Mouse (Mus musculus) thymus, postnatal 10 days (tissue): ENCODE measurements around the gene Gm21992.
"Not testable (repeated sequence)": the region's sequence is repeated elsewhere in the genome, so short reads cannot be mapped to it uniquely, and the experiment has no call there.

Source experiments
- DNase-seq, 2 experiments: peaks; one replicate each; pipeline ENCODE4 v3.0.0; 2021; ENCODE audit warnings: low spot score in 2 of 2

Gene Gm21992

DNA sequence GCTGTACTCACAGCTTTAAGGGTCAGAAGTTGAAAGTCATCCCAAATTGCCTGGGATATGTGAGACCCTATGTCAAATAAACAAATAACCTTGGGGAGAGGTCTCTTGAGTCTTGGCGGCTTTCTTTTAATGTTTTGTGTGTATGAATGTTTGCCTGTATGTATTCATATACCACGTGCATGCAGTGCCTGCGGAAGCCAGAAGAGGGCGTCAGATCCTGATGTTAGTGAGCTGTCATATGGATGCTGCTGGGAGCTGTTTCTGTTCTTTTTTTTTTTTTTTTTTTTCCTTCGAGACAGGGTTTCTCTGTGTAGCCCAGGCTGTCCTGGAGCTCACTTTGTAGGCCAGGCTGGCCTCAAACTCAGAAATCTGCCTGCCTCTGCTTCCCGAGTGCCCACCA is 1.6 kb upstream of the Gm21992 start:
- DNase-seq, result peak; percentile 23 to 25

DNA sequence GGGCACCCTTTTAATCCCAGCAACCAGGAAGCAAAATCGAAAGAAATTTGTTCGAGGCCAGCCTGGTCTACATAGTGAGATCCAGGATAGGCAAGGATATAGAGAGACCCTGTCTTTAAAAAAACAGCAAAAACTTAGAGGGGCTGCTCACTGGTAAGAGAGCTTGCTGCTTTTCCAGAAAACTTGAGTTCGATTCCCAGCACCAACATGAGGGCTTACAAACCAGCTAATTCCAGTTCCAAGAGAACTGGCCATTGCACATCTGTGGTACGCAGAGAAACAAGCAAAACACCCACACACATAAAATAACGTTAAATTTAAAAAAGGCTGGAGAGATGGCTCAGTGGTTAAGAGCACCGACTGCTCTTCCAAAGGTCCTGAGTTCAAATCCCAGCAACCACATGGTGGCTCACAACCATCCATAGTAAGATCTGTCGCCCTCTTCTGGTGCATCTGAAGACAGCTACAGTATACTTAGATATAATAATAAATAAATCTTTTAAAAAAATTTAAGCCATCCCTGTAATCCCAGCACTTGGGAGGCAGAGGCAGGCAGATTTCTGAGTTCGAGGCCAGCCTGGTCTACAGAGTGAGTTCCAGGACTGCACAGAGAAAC is 1.0 kb upstream of the Gm21992 start:
- DNase-seq, result not testable (repeated sequence)

GRCm38 (mm10) chr19:4811909-4812242 is 464 bp upstream of the Gm21992 start:
- DNase-seq, result no peak

GRCm38 (mm10) chr19:4810746-4811062 is 708 bp downstream of the Gm21992 start:
- DNase-seq, result no peak

DNA sequence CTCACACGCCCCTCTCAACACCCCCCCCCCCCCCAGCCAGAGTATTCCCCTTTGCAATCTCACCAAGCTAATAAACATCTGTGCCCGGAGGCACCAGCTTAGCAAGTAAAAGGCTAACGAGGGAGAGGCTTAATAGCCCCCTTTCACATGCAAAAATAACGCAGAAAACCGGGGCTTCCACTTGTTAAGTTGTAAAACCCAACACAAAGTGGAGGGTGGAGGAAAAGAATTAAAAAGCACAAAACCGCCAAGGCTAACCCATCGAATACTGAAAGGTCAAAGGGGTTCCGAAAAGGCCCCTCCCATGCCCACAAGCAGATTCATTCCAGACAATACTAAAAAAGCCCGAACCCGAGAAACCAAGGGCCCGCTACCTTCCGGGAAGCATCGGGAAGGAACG is 1.1 kb downstream of the Gm21992 start:
- DNase-seq, result no peak

GRCm38 (mm10) chr19:4803283-4803682 is 8.1 kb downstream of the Gm21992 start:
- DNase-seq, result no peak

- DNase-seq, result no peak
These were observed 8.7 kb downstream of the Gm21992 start for GRCm38 (mm10) chr19:4802691-4803091.

DNA sequence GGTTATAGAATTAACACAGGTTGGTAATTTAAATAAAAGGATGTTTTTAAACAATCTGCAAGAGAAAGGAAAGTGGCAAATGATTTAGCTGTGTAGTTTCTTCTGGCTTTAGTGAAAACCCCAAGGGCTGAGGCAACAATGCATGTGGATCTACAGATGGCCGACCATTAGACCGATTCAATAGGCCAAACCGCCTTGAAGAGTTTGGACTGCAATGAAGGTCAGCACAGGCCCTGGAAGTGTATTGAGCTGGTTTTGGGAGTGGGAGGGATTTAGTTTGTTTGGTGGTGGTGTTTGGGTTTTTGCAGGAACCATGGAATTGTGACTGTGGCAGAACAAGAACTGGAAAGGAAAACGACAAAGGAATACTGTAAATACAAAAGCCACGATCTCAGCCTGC is 12.3 kb downstream of the Gm21992 start:
- no peak for DNase-seq

GRCm38 (mm10) chr19:4797846-4798245 is 13.6 kb downstream of the Gm21992 start:
- DNase-seq, result no peak

DNA sequence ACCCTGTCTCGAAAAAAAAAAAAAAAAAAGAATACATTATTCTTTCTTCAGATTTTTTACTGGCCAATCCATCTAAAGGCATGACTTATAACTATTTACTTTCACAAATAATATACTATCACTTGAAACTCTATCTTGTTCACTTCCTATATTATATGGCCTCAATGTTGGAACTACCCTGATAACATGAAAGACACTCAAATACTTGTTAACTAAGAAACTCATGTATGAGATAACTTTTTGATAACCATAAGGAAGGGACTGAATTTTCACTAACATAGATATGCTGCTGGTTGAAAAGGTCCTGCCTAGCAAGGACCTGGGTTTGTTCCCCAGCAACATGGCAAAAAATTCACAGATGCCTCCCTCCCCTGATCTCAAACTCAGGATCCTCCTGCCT is 15.5 kb downstream of the Gm21992 start:
- DNase-seq, result no peak

- peak; percentile 97 to 98 for DNase-seq
These were observed 17.5 kb downstream of the Gm21992 start, which contains the start of gene Rbm4 for GRCm38 (mm10) chr19:4793831-4794422. Rbm4 (minus strand) TSS chr19:4793901.

DNA sequence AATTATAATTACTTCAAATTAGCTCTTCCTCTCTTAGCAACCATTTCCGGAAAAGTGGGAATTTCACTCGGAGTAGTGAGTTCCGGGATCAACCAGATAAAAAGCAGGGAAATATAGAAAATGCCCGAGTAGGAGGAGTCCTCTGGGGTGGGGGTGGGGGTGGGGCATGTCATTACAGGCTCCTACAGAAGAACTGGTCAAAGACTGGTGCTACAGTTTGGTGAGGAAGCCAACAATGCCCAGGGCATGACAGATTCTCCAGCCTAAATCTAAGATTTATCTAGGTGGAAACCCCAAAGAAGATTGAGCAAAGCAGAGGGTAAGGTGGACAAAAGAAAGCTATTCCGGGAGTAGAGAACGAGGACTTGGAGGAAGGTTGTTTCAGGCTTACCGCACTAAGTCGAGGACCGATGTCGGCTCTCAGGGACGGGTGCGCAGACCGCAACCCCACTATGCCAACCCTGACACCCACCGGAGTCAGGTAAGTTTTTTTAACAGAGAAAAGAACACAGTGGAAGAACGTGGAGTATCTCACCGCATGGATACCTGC is 18.1 kb downstream of the Gm21992 start:
- DNase-seq, result no peak

- no peak for DNase-seq
These were observed 25.1 kb downstream of the Gm21992 start for GRCm38 (mm10) chr19:4786313-4786712.

DNA sequence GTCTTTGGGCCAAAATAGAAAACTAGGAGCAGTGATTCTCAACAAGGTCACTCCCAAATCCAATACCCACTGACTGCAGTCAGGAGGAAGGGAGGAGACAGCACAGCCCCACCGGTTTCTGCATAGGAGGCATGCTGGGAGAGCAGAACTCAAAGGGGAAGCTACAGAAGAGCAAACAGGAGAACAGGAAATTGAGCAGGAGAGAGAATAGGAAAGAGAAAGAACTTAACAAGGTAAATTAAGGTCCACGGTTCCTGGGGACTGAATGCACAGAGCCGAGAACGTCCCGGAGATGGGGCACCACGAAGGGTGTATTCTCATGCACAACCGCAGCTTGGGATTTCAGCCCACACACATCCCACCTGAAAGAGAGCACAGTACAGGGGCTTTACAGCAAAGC is 26.2 kb downstream of the Gm21992 start:
- no peak for DNase-seq

DNA sequence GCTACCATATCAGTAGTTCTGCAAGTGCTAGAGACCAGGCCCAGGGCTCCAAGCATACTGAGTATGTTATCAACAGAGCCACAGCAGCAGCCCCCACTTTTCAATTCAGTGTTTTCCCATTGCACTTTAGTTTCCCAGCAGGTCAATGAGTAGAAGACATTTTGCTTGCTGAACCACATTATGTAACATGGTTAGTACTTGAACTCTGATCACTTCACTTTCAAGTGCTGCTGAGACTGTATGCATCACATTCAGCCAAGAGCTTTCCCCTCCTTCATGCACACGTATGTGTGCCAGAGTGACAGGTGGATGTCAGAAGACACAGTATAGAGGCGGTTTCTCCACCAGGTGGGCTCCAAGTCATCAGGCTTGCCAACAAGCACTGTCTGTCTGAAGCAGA is 28.5 kb downstream of the Gm21992 start:
- DNase-seq, result no peak

DNA sequence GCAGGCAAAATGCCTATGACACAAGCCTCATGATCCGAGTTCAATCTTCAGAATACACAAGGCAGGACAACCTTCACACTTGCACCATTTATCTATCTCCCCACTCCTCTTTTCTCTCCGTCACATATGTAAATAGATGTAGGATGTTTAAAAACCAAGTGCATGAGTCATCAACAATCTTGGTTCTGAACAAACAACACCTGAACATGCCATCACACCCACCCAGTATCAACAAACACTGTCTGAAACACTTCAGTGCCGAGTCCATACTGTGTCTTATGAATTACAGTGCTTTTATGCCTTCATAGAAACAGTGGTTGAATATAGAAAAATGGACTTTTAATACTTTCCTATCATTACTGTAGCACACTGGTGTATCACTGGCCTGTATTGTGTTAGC is 38.6 kb downstream of the Gm21992 start:
- DNase-seq, result no peak

DNA sequence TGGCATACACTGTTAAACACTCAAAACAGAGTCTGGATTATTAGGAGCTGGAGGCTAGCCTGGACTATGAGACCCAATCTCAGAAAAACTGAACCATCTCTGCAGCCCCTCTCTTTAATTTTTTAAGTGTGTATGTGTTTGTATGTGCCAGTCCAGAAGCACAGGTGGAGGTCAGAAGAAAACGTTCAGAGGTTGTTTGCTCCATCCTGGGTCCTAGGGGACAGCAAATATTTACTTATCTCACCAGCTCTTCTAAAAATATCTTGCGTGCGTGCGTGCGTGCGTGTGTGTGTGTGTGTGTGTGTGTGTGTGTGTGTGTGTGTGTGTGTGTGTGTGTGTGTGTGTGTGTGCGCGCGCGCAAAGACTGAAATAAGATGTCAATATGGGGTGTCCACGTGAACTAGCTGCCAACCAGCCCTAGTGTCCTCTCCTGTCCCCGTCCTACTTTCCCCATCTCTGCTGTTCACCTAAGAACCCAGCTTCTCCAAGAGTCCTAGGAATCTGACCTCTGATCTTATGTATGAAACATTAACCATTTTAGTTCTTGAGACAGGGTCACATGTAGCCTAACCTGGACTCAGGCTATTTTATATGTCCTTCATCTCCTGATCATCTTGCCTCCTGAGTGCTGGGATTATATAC is 43.8 kb downstream of the Gm21992 start:
- DNase-seq, result no peak

DNA sequence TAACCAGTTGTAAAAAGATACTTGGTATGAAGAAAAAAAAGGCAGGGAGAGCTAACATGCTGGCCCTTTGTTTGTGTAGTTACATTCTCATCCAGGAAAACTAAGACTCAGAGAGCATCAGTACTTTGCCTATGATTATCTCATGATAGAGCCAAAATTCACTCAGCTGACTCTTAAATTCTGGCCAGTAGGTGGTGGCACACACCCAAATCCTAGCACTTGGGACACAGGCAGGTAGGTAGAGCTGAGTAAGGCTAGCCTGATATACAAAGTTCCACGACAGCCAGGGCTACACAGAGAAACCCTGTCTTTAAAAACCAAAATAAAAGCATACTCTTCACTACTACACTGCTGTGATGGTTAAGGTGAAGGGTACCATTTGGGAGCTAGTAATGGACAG is 48.5 kb downstream of the Gm21992 start:
- DNase-seq, result no peak

- not testable (repeated sequence) for DNase-seq
These were observed 50.9 kb downstream of the Gm21992 start for GRCm38 (mm10) chr19:4760544-4760943.

DNA sequence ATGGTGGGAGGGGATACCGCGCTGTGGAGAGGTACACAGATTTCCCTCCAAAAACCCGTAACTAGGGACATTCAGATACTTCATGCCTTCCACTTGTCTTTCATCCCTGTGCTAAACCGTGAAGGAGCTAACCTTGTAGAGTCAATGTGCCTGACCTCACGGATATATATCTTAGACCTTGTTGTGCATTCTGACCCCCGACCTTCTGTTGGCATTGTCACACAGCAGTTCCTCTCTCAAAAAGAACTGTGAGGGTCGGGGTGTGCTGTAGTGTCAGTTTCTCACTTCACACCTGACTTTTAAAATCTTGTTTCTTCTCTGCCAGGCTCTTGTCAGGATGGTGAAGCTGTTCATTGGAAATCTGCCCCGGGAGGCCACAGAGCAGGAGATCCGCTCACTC is 54.5 kb downstream of the Gm21992 start:
- no peak for DNase-seq

DNA sequence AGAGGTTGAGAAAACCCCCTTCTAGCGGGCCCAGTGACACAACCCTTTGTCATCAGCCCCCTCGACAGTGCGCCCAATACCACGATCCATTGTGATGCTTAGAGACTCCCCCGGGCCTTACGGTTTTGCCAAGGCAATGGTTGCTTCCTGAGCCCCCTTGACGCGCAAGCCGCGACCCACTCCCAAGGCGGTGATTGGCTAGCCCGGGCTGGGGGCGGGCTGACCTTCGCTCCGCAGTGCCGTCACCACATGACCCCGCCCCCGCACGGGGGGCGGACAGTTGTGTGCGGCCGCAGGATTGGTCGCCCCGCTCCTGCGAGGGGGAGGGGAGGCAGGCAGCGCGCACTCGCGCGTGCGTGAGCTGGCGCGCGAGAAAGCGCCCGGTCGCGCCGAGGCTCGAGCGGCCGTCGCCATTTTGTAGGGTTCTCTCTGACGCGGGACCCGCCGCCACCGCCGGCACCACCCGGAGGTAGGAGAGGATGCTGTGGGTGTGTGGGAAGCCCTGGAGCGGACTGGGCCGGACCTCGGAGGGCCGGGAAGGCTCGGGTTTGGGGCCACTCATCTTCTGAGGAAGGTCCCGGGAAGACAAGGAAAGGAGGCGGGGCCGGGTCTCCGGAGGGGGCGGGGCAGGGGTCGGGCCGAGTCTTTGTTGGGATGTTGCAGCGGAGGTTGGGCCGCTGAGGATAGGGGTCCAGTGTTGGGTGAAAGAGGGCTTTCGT is 55.1 kb downstream of the Gm21992 start, which contains the start of gene Rbm4b:
Rbm4b (plus strand) TSS at position 305 of the 719 bp plus-strand sequence.
- DNase-seq, result peak; percentile 97 to 98

- peak; percentile 82 to 89 for DNase-seq
These were observed 55.7 kb downstream of the Gm21992 start for GRCm38 (mm10) chr19:4755565-4756192.
